Mouse (Mus musculus) T-cell, adult 66 days (primary cell): Measurements from ENCODE around the gene Rgs7. TPM values are rescaled to one million over a fixed set of nuclear protein-coding genes. Genes with fewer than 3 reads are reported as not detected.

Experiments used
- total RNA-seq, 2 experiments: library from RNA; stranded (reverse); gene quantifications; 3 replicates in 1 of 2; 4 replicates in 1 of 2; pipeline ENCODE4 v1.2.4; 2023

Rgs7 gene
- not detected for total RNA-seq

GRCm38 (mm10) chr1:175491861-175492682 lies at the start of gene Rgs7:
TSS of gene Rgs7 (minus strand) at chr1:175492500.

Other genes with a start within 250 kb of the Rgs7 start
- gene Kmo, start 127.9 kb upstream of the Rgs7 start, total RNA-seq: 1 to 10 TPM; 1.8 to 2.9 TPM
- gene Fh1, start 133.1 kb upstream of the Rgs7 start, total RNA-seq: 10 to 100 TPM; 26.5 to 32.2 TPM
- gene Opn3, start 200.3 kb upstream of the Rgs7 start, total RNA-seq: under 1 TPM in 1 of 2 experiments, not detected in 1; 0.53 TPM
- 1 to 10 TPM; 6.4 to 8.4 TPM for gene Chml, start 200.4 kb upstream of the Rgs7 start, total RNA-seq
- gene Wdr64, start 206.1 kb upstream of the Rgs7 start, total RNA-seq: not detected